Mouse (Mus musculus): ENCODE measurements around the gene Ccl6. TPM values are rescaled to one million over a fixed set of nuclear protein-coding genes. Genes with fewer than 3 reads are reported as not detected.

Ccl6 gene
- total and polyA plus RNA-seq, 3 experiments = 0.30 to 1.2 (median 0.93) TPM

GRCm38 (mm10) chr11:83583450-83583754, 9.5 kb downstream of the Ccl6 start:
- in situ Hi-C loops (cut with MboI; ENCODE audit: low pct_ligation_motif_present, low pct_unique_long_range_greater_than_20kb, low sequenced_read_pairs) (no loop called here), dilution Hi-C loops (cut with MboI; ENCODE audit: extremely low pct_ligation_motif_present, extremely low pct_unique_long_range_greater_than_20kb, low sequenced_read_pairs) (no loop called here)
- Histone ChIP-seq H3K9me3 (replicated peaks; ENCODE audit: low read length) (no peaks in the 10 kb centered on the region), H3K4me3 (replicated peaks in 1 of 3; ENCODE audit: low read depth in 2 of 3, low read length in 2 of 3, poor library complexity in 1 of 3) (no peak overlapping the region), H3K36me3 (replicated peaks in 1 of 2; ENCODE audit: control insufficient read depth in 1 of 2, insufficient read depth in 1 of 2, low read length in 1 of 2) (no peaks in the 10 kb centered on the region), H3K79me2 (replicated peaks; ENCODE audit: control insufficient read depth, extremely low read depth, insufficient read depth, poor library complexity, severe bottlenecking) (no peaks in the 10 kb centered on the region), H3K27ac (ENCODE audit: insufficient read depth, low read depth) (no peak overlapping the region), H3K4me1 (ENCODE audit: control insufficient read depth in 1 of 2, insufficient read depth in 2 of 2) (peaks cover 3 to 18% of the 10 kb centered on the region in 2 experiments; a peak in 2 of 4 replicates), H3K27me3 (replicated peaks) (peaks cover 3% of the 10 kb centered on the region), H3K4me2 (ENCODE audit: insufficient read depth, low read depth, poor library complexity, severe bottlenecking) (no peak overlapping the region), H3K9ac (ENCODE audit: insufficient read depth, low read depth) (no peak overlapping the region)
- DNase-seq (ENCODE audit: extremely low read depth) = no peak
- TF ChIP-seq MXI1 (IDR thresholded peaks at IDR 0.05; ENCODE audit: low read depth, low read length) (no peak), ZNF384 (IDR thresholded peaks at IDR 0.05; ENCODE audit: low read depth, low read length) (peak; percentile 71), CTCF (conservative IDR thresholded peaks at IDR 0.05 in 1 of 2, IDR thresholded peaks at IDR 0.05 in 1 of 2; ENCODE audit: low read depth in 2 of 2, low read length in 2 of 2) (no peak)

DNA sequence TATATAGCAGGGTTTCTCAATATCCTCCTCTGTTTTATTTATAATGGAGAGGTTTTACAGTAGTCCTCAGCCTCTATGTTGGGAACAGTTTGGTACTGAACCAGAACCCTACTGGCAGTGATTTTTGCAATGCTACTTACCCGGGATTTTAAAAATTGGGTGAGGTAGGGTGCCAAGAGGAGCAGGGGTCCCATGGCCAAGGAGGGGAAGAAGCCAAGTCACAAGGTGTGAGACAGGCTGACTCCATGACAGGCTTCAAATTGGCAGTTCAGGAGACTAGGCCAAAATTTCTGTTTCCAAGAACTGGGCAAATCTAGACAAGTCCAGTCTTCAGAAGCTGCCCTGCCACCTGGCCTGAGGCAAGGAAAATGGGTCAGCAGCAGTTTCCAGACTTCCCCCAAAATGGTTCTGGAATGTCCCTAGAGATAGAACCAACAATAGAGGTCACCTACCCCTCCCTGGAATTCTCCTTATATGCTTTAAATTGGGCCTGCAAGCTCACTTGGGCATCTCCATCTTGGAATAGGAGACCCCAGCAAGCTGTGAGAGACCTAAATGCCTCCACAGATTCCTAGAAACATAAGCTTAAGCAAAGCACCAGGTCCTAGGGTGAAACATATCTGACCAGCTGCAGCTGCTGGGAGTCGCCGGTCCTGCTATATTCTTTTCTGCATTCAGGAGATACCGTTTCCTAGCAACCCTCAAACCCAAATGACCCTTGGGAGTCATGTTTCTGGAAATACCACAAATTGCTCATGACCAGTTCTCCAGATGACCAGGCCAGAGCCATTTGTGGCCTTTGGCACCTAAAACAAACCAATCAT, 10.0 kb downstream of the Ccl6 start:
- Histone ChIP-seq H3K27ac (ENCODE audit: insufficient read depth, low read depth) (no peak overlapping the region), H3K9ac (ENCODE audit: insufficient read depth, low read depth) (no peak overlapping the region)
- dilution Hi-C loops (cut with MboI; ENCODE audit: extremely low pct_ligation_motif_present, extremely low pct_unique_long_range_greater_than_20kb, low sequenced_read_pairs) = no loop called here

GRCm38 (mm10) chr11:83581626-83582610, 11.0 kb downstream of the Ccl6 start:
- in situ Hi-C loops (cut with MboI; ENCODE audit: low pct_ligation_motif_present, low pct_unique_long_range_greater_than_20kb, low sequenced_read_pairs) = no loop called here
- DNase-seq (ENCODE audit: extremely low read depth) = no peak

More for the DNA sequence above, 10.0 kb downstream of the Ccl6 start:
- H3K9me3 ChIP-seq (replicated peaks; ENCODE audit: low read length) = no peaks in the 10 kb centered on the region
- no peak overlapping the region for H3K4me2 ChIP-seq (ENCODE audit: insufficient read depth, low read depth, poor library complexity, severe bottlenecking)
- TF ChIP-seq TBP (conservative IDR thresholded peaks at IDR 0.05; ENCODE audit: low read depth, low read length) = no peak
- no peak for TF ChIP-seq ZNF384 (IDR thresholded peaks at IDR 0.05; ENCODE audit: low read depth, low read length)
- no peak for TF ChIP-seq MAX (IDR thresholded peaks at IDR 0.05; ENCODE audit: low read length)
- no peak for TF ChIP-seq MAZ (IDR thresholded peaks at IDR 0.05; ENCODE audit: low read depth, low read length)
- TF ChIP-seq IRF4 (IDR thresholded peaks at IDR 0.05; ENCODE audit: low read depth, low read length) = no peak
- no peak for TF ChIP-seq JUN (IDR thresholded peaks at IDR 0.05; ENCODE audit: insufficient read depth, low read depth, low read length)
- TF ChIP-seq JUND (conservative IDR thresholded peaks at IDR 0.05; ENCODE audit: low read depth, low read length) = no peak
- no peak for TF ChIP-seq BHLHE40 (IDR thresholded peaks at IDR 0.05; ENCODE audit: low read depth, low read length)
- no peak for TF ChIP-seq NRF1 (IDR thresholded peaks at IDR 0.05; ENCODE audit: low read depth, low read length)
- in situ Hi-C loops (cut with MboI; ENCODE audit: low pct_ligation_motif_present, low pct_unique_long_range_greater_than_20kb, low sequenced_read_pairs) = no loop called here
- no peaks in the 10 kb centered on the region for H3K79me2 ChIP-seq (replicated peaks; ENCODE audit: control insufficient read depth, extremely low read depth, insufficient read depth, poor library complexity, severe bottlenecking)
- no peak for DNase-seq (ENCODE audit: extremely low read depth)
- peaks cover 3 to 21% of the 10 kb centered on the region in 2 experiments; a peak in 2 of 4 replicates for H3K4me1 ChIP-seq (ENCODE audit: control insufficient read depth in 1 of 2, insufficient read depth in 2 of 2)
- H3K4me3 ChIP-seq (replicated peaks in 1 of 3; ENCODE audit: low read depth in 2 of 3, low read length in 2 of 3, poor library complexity in 1 of 3) = no peak overlapping the region
- no peaks in the 10 kb centered on the region for H3K36me3 ChIP-seq (replicated peaks in 1 of 2; ENCODE audit: control insufficient read depth in 1 of 2, insufficient read depth in 1 of 2, low read length in 1 of 2)
- H3K27me3 ChIP-seq (replicated peaks) = peaks cover 3% of the 10 kb centered on the region

More at GRCm38 (mm10) chr11:83581626-83582610, 11.0 kb downstream of the Ccl6 start:
- no peaks in the 10 kb centered on the region for H3K79me2 ChIP-seq (replicated peaks; ENCODE audit: control insufficient read depth, extremely low read depth, insufficient read depth, poor library complexity, severe bottlenecking)
- H3K9me3 ChIP-seq (replicated peaks; ENCODE audit: low read length) = no peaks in the 10 kb centered on the region
- dilution Hi-C loops (cut with MboI; ENCODE audit: extremely low pct_ligation_motif_present, extremely low pct_unique_long_range_greater_than_20kb, low sequenced_read_pairs) = no loop called here
- H3K4me3 ChIP-seq (replicated peaks in 1 of 3; ENCODE audit: low read depth in 2 of 3, low read length in 2 of 3, poor library complexity in 1 of 3) = no peak overlapping the region
- no peaks in the 10 kb centered on the region for H3K36me3 ChIP-seq (replicated peaks in 1 of 2; ENCODE audit: control insufficient read depth in 1 of 2, insufficient read depth in 1 of 2, low read length in 1 of 2)
- H3K27me3 ChIP-seq (replicated peaks) = no peaks in the 10 kb centered on the region
- H3K4me2 ChIP-seq (ENCODE audit: insufficient read depth, low read depth, poor library complexity, severe bottlenecking) = no peak overlapping the region
- TF ChIP-seq HCFC1 (IDR thresholded peaks at IDR 0.05; ENCODE audit: low read depth, low read length) (no peak), BHLHE40 (IDR thresholded peaks at IDR 0.05; ENCODE audit: low read depth, low read length) (no peak), POLR2A (IDR thresholded peaks at IDR 0.05; ENCODE audit: low read depth, low read length) (no peak), CHD1 (IDR thresholded peaks at IDR 0.05; ENCODE audit: low read depth, low read length) (no peak), IRF4 (IDR thresholded peaks at IDR 0.05; ENCODE audit: low read depth, low read length) (no peak), JUN (IDR thresholded peaks at IDR 0.05; ENCODE audit: insufficient read depth, low read depth, low read length) (no peak), E2F4 (IDR thresholded peaks at IDR 0.05; ENCODE audit: insufficient replicate concordance, low read depth, low read length) (no peak), TBP (conservative IDR thresholded peaks at IDR 0.05; ENCODE audit: low read depth, low read length) (no peak), RAD21 (IDR thresholded peaks at IDR 0.05; ENCODE audit: low read depth, low read length) (no peak), CTCF (conservative IDR thresholded peaks at IDR 0.05 in 1 of 2, IDR thresholded peaks at IDR 0.05 in 1 of 2; ENCODE audit: low read depth in 2 of 2, low read length in 2 of 2) (no peak)
- H3K4me1 ChIP-seq (ENCODE audit: control insufficient read depth in 1 of 2, insufficient read depth in 2 of 2) = peaks cover 3 to 26% of the 10 kb centered on the region in 2 experiments; a peak in 2 of 4 replicates
- no peak overlapping the region for H3K9ac ChIP-seq (ENCODE audit: insufficient read depth, low read depth)
- H3K27ac ChIP-seq (ENCODE audit: insufficient read depth, low read depth) = no peak overlapping the region

Measured in CH12.LX (cell line).